Mouse (Mus musculus) lung, postnatal 14 days (tissue): ENCODE measurements at regions not wholly inside any gene's neighbourhood (a gene's known extent, or its start where the extent isn't known, plus 50 kb on each side); places are given as distances from the start of the nearest gene placed in this dataset.
"Not testable (repeated sequence)": the region's sequence is repeated elsewhere in the genome, so short reads cannot be mapped to it uniquely, and the experiment has no call there.

Source experiments
- DNase-seq: peaks from one replicate; pipeline ENCODE4 v3.0.0; 2021

- no peak for DNase-seq
Measured at GRCm38 (mm10) chr1:194435060-194435459, 183.0 kb upstream of the Plxna2 start.

- no peak for DNase-seq
Measured at GRCm38 (mm10) chr1:194428586-194428985, 189.4 kb upstream of the Plxna2 start.

GRCm38 (mm10) chr1:194426293-194426692 lies 191.7 kb upstream of the Plxna2 start:
- DNase-seq, result no peak

- no peak for DNase-seq
Measured at GRCm38 (mm10) chr1:194424201-194424600, 193.8 kb upstream of the Plxna2 start.

- no peak for DNase-seq
Measured at GRCm38 (mm10) chr1:194412193-194412592, 205.8 kb upstream of the Plxna2 start.

GRCm38 (mm10) chr1:194411788-194412187 lies 206.2 kb upstream of the Plxna2 start:
- no peak for DNase-seq

GRCm38 (mm10) chr1:194399281-194399680 lies 218.7 kb upstream of the Plxna2 start:
- DNase-seq, result no peak

GRCm38 (mm10) chr1:194396754-194397460 lies 221.1 kb upstream of the Plxna2 start:
- peak; percentile 40 for DNase-seq

- DNase-seq, result no peak
Measured at GRCm38 (mm10) chr1:194393720-194394119, 224.3 kb upstream of the Plxna2 start.

GRCm38 (mm10) chr1:194390202-194390601 lies 227.8 kb upstream of the Plxna2 start:
- no peak for DNase-seq

- DNase-seq, result no peak
Measured at GRCm38 (mm10) chr1:194378135-194378534, 239.9 kb upstream of the Plxna2 start.

GRCm38 (mm10) chr1:194373511-194373910 lies 244.5 kb upstream of the Plxna2 start:
- DNase-seq, result not testable (repeated sequence)

GRCm38 (mm10) chr1:194363917-194364316 lies 254.1 kb upstream of the Plxna2 start:
- DNase-seq, result no peak

- DNase-seq, result no peak
Measured at GRCm38 (mm10) chr1:194363129-194363768, 254.8 kb upstream of the Plxna2 start.

- DNase-seq, result no peak
Measured at GRCm38 (mm10) chr1:194362298-194362697, 255.7 kb upstream of the Plxna2 start.

- DNase-seq, result no peak
Measured at GRCm38 (mm10) chr1:194361316-194361715, 256.7 kb upstream of the Plxna2 start.

GRCm38 (mm10) chr1:194354332-194355120 lies 263.5 kb upstream of the Plxna2 start:
- no peak for DNase-seq

GRCm38 (mm10) chr1:194345304-194346033 lies 272.5 kb upstream of the Plxna2 start:
- DNase-seq, result no peak

- DNase-seq, result no peak
Measured at GRCm38 (mm10) chr1:194342568-194342967, 275.4 kb upstream of the Plxna2 start.

GRCm38 (mm10) chr1:194341758-194342157 lies 276.3 kb upstream of the Plxna2 start:
- no peak for DNase-seq

- peak; percentile 46 for DNase-seq
Measured at GRCm38 (mm10) chr1:194334752-194335719, 283.0 kb upstream of the Plxna2 start.

GRCm38 (mm10) chr1:194332639-194333038 lies 285.4 kb upstream of the Plxna2 start:
- no peak for DNase-seq
